Mouse (Mus musculus): ENCODE measurements around the gene Ptprm.

GRCm38 (mm10) chr17:67086811-67087210 is 267.4 kb downstream of the Ptprm start:
- no peak for TF ChIP-seq POLR2A (IDR thresholded peaks at IDR 0.05; ENCODE audit: borderline replicate concordance, extremely low read depth, insufficient read depth, insufficient read length, poor library complexity, severe bottlenecking)
- no peak for TF ChIP-seq CTCF (IDR thresholded peaks at IDR 0.05; ENCODE audit: borderline replicate concordance, extremely low read depth, insufficient read depth, insufficient read length)

Measured in brain, embryonic 14.5 days (tissue).